Mouse (Mus musculus): ENCODE results near the gene Krt8.
A peak's percentile ranks its signal among the peaks of the same experiment; 100 is the strongest.

The Krt8 gene

DNA sequence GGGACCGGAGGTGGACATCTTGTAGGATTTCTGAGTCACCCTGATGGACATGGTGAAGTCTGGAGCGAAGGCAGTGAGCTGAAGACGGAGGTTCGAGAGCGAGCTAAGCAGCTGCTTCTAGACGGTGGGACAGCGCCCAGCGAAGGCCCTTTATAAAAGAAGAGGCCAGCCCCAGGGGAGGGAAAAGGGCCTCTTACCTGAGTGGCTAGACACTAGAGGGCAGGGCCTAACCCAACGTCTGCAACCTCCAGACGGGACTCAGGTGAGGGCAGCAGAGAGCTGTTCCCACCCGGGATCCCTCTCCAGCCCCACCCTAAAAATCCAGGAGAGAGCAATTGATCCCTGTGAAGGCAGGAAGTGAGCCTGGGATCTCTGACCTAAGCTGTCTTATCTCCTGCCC lies at the start of gene Krt8:
Gene Krt8, minus strand, starts transcription at position 294 of the 400 bp plus-strand sequence.
- no peak for DNase-seq (ENCODE audit: low read depth, low spot score)

DNA sequence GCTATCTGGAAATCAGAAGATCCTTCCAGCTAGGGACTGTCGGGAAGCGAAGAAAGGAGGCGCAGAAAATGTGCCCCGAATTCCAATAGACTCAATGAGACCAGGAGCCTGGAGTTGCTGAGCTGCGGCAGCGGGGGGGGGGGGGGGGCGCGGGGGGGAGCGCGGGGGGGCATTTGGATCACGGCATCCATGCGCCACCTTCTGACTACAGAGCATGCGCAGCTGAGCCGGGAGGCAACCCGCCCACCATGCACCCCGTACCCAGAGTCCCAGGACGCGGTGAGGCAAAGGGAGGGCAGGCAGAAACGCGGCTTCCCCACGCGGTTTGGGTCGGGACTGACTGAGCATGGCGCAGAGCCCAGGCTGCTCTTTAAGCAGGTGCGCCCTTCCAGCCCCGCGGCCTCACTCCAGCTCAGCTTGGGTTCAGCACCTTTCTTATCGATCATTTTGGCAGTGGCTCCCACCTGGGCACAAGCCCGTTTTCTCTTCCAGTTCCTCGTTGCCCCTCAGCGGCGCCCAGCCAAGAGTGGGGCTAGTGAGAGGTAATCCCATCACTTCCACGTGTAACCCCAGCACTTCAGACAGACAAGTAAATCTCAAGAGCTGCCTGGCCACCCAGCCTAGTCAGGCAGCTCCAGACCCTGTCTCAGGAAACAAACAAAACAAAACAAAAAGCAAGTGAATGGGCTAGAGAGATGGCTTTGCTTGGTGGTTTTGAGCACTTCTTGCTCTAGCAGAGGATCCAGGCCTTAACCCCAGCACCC lies 47.8 kb upstream of the Krt8 start:
- peak; percentile 21 for DNase-seq (ENCODE audit: low read depth, low spot score)

DNA sequence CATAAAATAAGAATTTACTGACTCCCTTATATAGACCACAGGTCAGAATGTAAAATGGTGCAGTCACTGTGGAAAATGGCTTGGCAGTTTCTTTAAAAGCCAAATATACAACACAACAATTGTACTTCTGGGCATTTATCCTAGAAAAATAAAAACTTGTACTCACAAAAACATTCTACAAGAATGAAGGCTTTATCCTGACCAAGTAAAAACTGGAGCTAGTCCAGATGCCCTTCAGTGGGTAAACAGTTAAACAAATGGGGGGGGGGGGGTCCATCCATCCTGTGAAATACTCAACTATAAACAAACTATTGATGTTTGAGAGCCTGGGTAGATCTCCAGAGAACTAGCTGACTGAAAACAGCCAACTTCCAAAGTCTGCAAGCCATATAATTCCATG lies 45.6 kb upstream of the Krt8 start:
- no peak for DNase-seq (ENCODE audit: low read depth, low spot score)

DNA sequence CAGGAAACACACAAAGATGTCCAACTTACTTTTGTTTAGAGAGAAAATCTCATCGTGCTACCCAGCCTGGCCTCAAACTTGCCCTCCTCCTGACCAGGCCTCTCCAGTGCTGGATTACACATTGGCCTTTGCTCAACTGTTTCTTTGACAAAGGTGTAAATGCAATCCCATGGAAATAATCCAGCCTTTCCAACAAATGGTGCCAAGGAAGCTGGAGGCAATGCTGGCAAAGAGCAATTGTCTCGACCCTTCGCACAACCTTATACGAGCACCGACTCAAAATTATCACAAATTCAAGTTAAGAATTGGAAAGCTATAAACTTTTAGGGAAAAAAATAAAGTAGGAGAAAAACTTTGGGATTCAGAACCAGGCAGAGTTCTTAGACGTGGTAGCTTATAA lies 43.7 kb upstream of the Krt8 start:
- no peak for DNase-seq (ENCODE audit: low read depth, low spot score)

DNA sequence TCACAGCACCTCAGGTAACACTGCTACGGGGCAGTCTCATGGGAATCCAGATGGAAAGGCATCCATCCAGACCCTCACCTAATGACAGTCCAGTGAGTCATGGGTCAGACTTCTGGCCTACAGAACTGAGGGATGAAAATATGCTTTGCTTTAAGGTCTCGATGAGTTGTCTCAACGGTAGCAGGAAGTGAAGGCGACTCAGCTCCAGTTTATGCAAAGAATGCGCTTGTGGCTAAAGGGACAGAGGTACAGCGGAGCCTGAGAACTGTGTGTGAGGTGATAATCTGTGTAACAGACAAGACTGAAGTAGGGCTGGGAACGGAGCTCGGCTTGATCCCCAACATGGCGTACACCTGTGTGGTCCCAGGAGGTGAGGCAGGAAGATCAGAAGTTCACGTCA lies 41.4 kb upstream of the Krt8 start:
- no peak for DNase-seq (ENCODE audit: low read depth, low spot score)

DNA sequence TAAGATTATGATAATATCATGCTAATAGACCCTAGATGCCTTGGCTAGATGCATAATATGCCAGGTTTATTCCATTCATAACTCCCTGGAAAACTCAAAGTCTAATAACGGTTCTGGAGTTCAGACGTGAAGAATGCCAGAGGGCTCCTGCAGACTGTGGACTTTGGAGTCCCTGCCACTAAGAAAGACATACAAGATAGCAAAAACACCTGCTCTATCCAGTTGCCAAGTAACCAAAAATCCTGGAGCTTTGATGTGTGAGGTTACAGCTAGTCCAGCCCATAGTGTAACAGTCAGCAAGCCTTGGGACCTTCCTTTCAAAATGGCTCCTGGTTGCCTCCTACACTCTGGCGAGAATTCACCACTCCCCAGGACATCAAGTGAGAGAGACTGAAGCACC lies 40.5 kb upstream of the Krt8 start:
- no peak for DNase-seq (ENCODE audit: low read depth, low spot score)

DNA sequence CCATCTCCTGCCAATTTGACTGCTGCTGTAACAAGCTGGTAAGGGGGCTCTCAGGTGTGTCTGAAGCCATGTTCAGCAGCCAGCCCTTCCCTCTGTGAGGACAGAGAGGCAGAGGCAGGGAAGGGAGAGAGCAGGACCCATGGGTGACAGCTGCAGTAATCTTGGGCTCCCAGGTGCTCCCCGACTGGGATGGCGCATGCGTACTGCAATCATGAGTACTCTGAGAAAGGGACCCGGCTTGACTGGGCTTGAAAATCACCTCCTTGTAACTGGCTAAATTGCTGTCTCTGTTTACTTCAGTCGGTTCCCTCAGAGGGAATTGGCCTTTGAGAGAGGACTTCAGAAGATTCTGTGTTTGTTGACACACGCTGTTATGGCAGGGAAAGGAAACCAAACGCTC lies 37.7 kb upstream of the Krt8 start:
- no peak for DNase-seq (ENCODE audit: low read depth, low spot score)

DNA sequence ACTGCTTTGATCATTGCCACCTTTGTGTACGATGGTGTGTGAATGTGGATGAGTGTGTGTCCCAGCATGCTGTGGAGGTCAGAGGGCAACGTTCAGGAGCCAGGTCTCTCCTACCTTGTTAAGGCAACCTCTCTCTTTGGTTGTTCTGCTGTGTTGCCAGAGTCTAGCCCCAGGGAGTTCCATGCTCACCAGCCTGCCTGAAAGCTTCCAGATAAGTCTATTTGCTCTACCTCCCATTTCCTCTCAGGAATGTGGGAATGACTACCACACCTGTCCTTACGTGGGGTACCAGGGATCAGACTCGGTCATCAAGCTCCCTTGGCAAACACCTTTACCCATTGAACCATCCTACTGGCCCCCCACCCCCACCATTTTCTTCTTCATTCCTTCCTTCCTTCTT lies 36.0 kb upstream of the Krt8 start:
- no peak for DNase-seq (ENCODE audit: low read depth, low spot score)

DNA sequence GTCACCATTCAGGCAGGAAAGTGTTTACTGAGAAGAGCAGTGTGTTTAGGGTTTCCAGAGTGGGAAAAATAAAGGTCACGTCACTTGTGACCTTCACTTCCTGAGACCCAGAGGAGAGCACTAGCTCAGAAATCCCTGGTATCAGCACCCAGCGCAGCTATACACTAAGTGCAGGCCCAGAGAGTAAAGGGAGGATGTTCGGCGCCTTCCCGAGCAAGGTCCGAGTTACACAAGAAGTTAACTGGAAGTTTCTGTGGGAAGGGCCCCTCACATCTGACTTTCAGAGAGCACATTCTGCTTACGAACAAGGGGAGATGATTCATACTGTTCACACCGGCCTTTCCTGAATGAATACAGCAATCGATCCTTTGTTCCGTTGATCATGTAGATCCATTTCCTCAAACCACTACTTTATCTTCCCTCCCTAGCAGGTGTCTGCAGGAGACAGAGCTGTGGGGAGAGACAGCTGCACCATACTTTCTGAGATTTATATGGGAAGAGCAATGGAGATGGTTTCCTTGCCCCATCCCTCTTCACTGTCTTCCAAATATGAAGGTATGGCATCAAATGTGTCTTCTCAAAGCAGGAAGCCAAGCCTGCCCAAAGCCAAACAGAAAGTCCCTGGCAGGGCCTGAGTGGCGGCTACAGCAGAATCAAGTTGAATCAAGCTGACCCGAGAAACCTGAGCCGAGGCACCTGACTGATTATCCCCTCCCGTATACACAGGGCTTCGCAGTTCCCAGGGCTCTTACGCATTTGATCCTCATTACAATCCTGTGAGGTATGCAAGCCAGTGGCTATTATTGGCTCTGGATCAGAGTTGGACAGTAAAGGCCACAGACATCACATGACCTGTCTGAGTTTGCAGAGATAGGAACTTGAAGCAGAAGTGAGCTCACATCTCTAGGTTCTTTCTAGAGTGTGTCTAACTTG lies 30.1 kb upstream of the Krt8 start:
- DNase-seq (ENCODE audit: low read depth, low spot score) = no peak

DNA sequence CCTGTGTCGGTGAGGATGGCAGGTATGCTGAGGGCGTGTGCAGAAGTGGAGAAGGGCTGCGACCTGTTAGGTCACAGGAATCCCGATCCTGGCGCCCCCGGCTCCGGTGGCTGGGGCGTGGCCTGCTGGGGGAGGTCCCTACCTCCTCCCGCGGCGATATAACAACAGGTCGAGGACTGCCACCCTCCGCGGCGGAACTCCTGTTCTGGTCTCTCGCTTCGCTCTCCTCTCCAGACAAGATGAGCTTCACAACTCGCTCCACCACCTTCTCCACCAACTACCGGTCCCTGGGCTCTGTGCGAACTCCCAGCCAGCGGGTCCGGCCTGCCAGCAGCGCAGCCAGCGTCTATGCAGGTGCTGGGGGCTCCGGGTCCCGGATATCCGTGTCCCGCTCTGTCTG lies 23.8 kb upstream of the Krt8 start, which contains the start of gene Krt18:
Gene Krt18, plus strand, starts transcription at position 141 of the 400 bp plus-strand sequence.
- no peak for DNase-seq (ENCODE audit: low read depth, low spot score)

DNA sequence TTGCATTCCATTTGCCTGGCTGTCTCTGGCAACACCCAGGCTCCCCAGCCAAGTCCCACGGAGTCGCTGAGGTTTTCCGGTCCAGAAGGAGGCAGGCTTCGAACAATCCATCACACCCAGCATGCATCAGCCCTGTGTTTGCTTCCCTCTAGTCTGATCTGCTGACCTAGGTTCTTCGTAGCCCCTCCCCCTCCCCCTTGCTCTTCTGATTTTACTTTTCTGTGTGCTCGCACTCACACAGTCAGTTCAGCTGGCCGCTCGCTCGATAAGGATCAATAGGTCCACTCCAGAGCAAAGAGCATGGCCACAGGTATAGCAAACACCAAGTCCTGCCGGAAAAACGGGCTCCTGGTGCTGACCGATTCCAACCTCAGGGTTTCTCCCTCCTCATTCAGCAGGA lies 22.1 kb upstream of the Krt8 start:
- DNase-seq (ENCODE audit: low read depth, low spot score) = no peak

DNA sequence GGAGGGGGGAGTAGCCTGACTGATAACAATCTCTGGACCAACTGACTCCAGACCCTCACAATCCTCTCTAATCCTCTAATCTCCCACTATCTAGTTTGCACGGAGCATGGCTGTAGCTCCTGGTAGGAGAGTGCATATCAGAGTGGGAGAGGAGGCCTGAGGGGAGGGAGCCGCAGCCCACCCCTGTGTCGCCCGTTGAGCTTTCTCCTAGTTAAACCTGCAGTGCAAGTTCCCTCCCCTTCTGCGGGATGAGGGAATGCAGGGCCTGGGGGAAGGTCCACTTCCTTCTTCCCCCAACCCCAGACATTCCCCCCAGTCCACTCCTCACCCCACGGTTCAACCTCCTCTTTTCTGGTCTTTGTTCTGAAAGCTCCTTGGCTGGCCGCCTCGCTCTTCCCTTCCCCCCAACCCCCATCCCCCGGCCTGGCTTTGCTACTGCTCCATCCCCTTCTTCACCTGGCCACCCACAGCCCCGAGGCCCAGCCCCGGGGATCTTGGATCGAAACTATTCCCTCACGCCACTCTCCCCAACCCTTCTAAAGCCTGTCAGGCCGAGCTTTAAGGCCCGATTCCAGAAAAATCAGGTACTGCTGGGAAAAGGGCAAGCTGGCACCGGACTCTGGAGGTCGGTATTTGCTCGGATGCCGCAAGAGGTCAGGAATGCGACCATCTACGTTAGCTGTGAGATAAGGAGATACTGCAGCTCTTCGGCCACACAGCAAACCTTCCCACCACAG lies 21.0 kb upstream of the Krt8 start:
- no peak for DNase-seq (ENCODE audit: low read depth, low spot score)

DNA sequence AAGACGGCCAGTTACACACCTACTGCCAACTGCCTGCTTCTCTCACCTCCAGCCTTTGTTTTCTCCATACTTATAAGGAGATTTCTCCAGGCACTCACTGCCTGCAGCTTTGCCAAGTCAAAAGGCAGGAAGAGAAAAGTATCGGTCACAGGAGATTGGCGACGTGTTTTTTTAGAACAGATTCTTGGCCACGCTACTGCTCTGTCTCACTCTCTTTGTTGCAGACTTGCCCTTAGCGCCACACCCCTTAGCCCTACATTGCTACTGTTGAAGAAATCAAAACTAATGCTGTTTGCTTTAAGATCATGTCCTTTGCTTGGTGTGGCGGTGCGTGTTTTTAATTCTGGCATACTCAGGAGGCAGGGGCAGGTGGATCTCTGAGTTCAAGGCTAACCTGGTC lies 19.6 kb upstream of the Krt8 start:
- no peak for DNase-seq (ENCODE audit: low read depth, low spot score)

DNA sequence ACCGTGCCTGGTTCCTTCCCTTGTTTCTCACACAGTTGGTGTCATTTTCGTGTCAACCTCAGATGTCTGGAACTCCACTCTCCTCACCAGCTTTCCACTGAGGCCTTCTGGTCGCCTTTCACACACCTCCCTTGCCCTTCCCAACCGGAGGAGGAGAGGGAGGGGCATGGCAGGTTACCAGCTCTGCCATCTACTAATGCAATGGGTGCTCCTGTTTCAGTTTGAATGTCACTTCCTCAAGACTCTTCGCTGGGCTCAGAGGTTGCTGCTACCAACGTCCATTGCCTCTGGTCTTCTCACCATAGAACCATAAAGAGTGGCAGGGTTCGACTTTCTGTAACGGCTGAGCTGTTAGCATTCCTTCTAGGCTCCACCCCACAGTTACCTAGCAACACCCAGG lies 18.2 kb upstream of the Krt8 start:
- peak; percentile 75 for DNase-seq (ENCODE audit: low read depth, low spot score)

DNA sequence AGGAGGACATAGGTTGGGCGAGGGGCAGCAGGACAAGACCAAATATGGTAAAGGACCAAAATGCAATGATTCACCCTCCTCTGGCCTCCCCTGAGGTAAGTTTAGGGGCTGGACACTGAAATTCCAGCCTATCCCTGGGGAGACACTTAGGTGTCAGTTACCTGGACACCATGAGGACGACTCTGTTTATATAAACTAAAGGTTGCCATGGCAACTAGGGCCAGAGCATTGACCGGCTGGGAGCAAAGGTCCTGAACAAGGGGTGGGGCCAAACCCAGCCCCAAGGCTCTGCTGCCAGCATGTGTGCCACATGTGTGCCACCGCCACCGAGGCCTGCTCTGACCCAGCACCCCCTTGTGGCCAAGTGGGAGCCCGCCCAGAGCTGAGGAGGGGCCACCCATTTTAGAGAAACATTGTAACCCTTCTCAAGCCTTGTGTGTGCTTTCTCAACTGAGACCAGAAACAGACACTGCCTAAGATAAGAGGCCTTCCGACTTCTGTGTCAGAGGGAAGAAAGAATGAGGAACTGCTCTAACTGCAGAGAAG lies 13.7 kb upstream of the Krt8 start:
- peak; percentile 87 for DNase-seq (ENCODE audit: low read depth, low spot score)

DNA sequence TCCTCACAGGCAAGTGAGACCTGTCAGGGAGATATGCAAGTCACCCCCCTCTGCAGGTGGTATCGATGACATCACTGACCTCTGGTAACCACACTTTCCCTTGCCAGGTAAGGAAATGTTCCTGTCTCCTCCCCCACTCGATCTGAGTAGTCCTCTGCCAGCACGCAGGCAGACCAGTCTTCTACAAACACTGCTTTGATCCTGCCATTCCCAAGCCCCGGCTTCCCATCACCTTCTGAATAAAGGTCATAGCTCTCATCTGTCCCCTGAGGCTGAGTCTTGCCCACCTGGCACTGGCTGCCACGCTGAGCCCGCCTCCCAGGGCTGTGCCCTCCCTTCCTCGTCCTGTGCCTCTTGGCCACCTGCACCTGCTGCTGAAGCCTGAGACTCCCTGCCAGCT lies 12.5 kb upstream of the Krt8 start:
- peak; percentile 80 for DNase-seq (ENCODE audit: low read depth, low spot score)

DNA sequence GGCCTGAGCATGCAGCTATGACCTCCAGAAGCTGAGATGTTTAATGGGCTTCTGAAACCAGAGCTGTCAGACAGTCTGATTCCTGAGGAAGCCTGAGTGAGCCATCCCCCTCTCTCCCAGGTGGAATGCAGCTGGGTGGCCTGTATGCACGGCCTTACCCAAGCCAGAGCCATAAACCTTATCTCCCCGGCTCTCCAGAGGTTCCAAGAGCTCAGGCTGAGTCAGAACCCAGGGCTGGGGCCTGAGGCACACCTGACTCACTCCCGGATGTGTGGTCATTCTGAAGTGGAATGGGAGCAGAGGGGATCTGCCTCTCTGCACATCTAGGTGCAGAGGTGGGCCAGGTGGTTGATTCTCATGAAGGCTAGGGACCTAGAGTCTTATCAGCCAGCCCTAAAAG lies 11.8 kb upstream of the Krt8 start:
- DNase-seq (ENCODE audit: low read depth, low spot score) = no peak

DNA sequence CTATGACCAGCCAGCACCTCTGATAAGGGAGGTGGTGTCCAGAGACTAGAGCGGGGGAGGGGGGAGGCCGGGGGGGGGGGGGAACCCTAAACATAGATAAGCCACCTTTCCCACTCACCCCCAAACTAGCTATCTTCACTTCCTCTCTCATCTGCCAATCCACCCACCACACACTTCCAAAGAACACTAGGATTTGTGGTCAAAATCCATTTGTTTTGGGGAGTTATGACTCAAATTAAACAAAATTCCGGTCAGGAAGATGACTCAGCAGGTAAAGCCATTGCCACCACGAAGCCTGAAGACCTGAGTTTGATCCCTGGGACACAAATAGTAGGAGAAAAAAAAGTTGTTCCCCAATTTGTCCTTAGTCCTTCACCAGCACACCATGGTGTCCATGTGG lies 10.6 kb upstream of the Krt8 start:
- DNase-seq (ENCODE audit: low read depth, low spot score) = no peak

DNA sequence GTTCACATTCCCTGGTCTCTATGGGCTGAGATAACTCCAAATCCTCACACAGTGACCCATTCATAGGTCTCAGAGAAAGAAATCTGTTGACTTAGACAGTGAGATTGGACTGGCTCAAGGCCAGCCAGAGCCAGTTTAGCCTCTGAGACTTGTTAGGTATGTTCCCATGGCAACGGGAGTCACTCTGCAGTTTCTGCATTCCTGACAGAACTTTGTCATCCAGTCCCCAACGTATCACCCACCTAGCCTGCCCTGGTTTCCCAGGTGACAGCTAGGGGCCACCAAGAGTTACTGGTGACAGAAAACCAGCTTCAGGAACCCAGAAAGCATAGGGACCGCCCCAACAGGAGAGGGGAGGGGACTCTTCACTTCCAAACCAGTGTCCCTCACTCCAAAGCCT lies 9.4 kb upstream of the Krt8 start:
- peak; percentile 20 for DNase-seq (ENCODE audit: low read depth, low spot score)

DNA sequence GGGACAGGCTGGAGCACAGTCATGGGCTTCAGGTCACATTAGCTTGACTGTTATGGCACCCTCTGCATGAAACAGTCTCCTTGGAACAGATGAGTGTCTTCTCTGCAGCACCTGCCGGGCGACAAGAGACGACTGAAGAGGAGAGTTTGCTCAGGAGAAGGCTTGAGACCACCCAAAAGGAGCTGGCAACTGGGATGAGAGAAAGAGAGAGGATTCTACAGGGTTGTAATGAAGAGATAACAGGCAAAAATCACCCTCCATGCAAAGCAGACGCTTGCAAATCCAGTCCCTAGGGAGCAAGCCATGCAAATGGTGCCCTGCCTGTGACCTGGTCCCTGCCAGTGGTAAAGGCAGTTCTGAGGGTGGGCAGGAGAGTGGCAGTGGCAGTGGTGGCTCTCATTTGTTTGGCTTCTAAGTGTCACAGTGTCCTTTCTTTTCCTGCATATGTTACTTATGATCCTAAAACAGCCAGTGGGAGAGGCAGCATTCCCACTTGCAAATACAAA lies 8.0 kb upstream of the Krt8 start:
- DNase-seq (ENCODE audit: low read depth, low spot score) = peak; percentile 89

DNA sequence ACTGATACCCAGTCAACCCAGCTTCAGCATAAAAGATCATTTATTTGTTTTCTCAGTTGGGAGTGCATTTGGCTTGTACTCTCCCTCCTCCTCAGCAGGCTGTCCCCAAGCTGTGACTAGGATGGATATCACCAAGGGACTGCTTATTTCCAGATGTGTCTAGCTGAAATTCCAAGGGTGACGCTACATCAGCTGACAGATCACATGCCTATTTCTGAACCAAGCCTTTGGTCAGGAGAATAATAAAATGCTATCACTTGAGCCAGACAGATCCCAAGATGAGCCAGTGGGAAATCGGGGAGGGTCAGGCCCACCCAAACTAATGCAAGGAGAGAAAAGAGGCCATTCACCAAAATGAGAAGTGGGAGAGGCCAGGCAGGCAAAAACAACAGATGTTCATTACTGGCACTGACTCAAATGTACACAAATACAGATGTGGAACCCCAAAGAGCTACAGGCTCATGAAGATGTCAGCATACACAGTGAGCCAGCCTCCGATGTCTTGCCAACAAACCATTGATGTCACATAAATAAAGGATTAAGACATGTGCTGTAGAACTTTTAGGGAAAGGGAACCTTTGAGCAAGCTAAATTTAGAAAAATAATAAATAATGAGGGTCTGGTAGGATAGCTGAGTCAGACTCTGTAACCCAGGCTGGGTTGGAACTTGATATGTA lies 6.4 kb upstream of the Krt8 start:
- DNase-seq (ENCODE audit: low read depth, low spot score) = peak; percentile 71

Data from A20 (cell line).